Mouse (Mus musculus) frontal cortex, adult (tissue): ENCODE results near the gene Wdr37.

Experiments
- ATAC-seq: cut with Nextera tagmentation; 2 replicates; pipeline ENCODE4 v1.9.2; 2017; ENCODE audit warnings: mild to moderate bottlenecking, moderate library complexity, mixed read lengths; ENCODE audit not compliant: low TSS enrichment

Gene Wdr37

GRCm38 (mm10) chr13:8840941-8841340, 30.8 kb downstream of the Wdr37 start:
- no peak for ATAC-seq

GRCm38 (mm10) chr13:8839937-8840336, 31.8 kb downstream of the Wdr37 start:
- ATAC-seq: no peak

- ATAC-seq: no peak
Observed at GRCm38 (mm10) chr13:8839111-8839510, 32.6 kb downstream of the Wdr37 start.

- ATAC-seq: no peak
Observed at GRCm38 (mm10) chr13:8838394-8838793, 33.3 kb downstream of the Wdr37 start.

- no peak for ATAC-seq
Observed at GRCm38 (mm10) chr13:8834573-8834972, 37.1 kb downstream of the Wdr37 start.

- ATAC-seq: no peak
Observed at GRCm38 (mm10) chr13:8831546-8832251, 40.0 kb downstream of the Wdr37 start.

GRCm38 (mm10) chr13:8830696-8831095, 41.0 kb downstream of the Wdr37 start:
- no peak for ATAC-seq

- 0 out of 2 replicates have a peak, but pooled peaks have one; percentile 4 for ATAC-seq
Observed at GRCm38 (mm10) chr13:8829784-8830183, 41.9 kb downstream of the Wdr37 start.

- ATAC-seq: no peak
Observed at GRCm38 (mm10) chr13:8828946-8829345, 42.8 kb downstream of the Wdr37 start.

GRCm38 (mm10) chr13:8823546-8823945, 48.2 kb downstream of the Wdr37 start:
- 0 out of 2 replicates have a peak, but pooled peaks have one; percentile 18 for ATAC-seq

- ATAC-seq: peak; percentile 44
Observed at GRCm38 (mm10) chr13:8823120-8823519, 48.6 kb downstream of the Wdr37 start.

- no peak for ATAC-seq
Observed at GRCm38 (mm10) chr13:8822201-8822600, 49.5 kb downstream of the Wdr37 start.

GRCm38 (mm10) chr13:8805931-8806330, 65.8 kb downstream of the Wdr37 start:
- ATAC-seq: no peak

GRCm38 (mm10) chr13:8800576-8800975, 71.1 kb downstream of the Wdr37 start:
- ATAC-seq: peak; percentile 72

- ATAC-seq: peak; percentile 9; the same call in 1 of the 2 replicates
Observed at GRCm38 (mm10) chr13:8793217-8793616, 78.5 kb downstream of the Wdr37 start.

- peak; percentile 83 for ATAC-seq
Observed at GRCm38 (mm10) chr13:8785185-8785584, 86.5 kb downstream of the Wdr37 start.

- ATAC-seq: peak; percentile 77
Observed at GRCm38 (mm10) chr13:8784308-8785061, 87.2 kb downstream of the Wdr37 start.

- ATAC-seq: peak; percentile 35
Observed at GRCm38 (mm10) chr13:8783686-8784307, 87.9 kb downstream of the Wdr37 start.

GRCm38 (mm10) chr13:8782636-8783035, 89.1 kb downstream of the Wdr37 start:
- ATAC-seq: no peak

- no peak for ATAC-seq
Observed at GRCm38 (mm10) chr13:8780441-8780840, 91.3 kb downstream of the Wdr37 start.

- no peak for ATAC-seq
Observed at GRCm38 (mm10) chr13:8770616-8771015, 101.1 kb downstream of the Wdr37 start.

GRCm38 (mm10) chr13:8769654-8770227, 102.0 kb downstream of the Wdr37 start:
- no peak for ATAC-seq
